Mouse (Mus musculus) cerebellum, adult 11 months (tissue): ENCODE data around the gene Exo5.

Experiments
- DNase-seq: peaks from one replicate; pipeline ENCODE4 v3.0.0; 2022

The Exo5 gene

GRCm38 (mm10) chr4:120924554-120925299 lies at the start of gene Exo5:
Exo5 (minus strand) TSS chr4:120925017.
- DNase-seq: peak; percentile 72

GRCm38 (mm10) chr4:120971842-120972241 lies 47.0 kb upstream of the Exo5 start:
- no peak for DNase-seq

- DNase-seq: no peak
Measured at GRCm38 (mm10) chr4:120969382-120970146, 44.7 kb upstream of the Exo5 start.

- no peak for DNase-seq
Measured at GRCm38 (mm10) chr4:120968486-120968885, 43.7 kb upstream of the Exo5 start.

GRCm38 (mm10) chr4:120955586-120955985 lies 30.8 kb upstream of the Exo5 start:
- DNase-seq: no peak

GRCm38 (mm10) chr4:120953667-120954066 lies 28.9 kb upstream of the Exo5 start:
- DNase-seq: no peak

GRCm38 (mm10) chr4:120953038-120953437 lies 28.2 kb upstream of the Exo5 start:
- DNase-seq: no peak

- DNase-seq: no peak
Measured at GRCm38 (mm10) chr4:120952163-120952562, 27.3 kb upstream of the Exo5 start.

GRCm38 (mm10) chr4:120951428-120951973 lies 26.7 kb upstream of the Exo5 start, which contains the start of gene Zfp69:
Zfp69 (minus strand) TSS chr4:120951699.
- DNase-seq: peak; percentile 86

GRCm38 (mm10) chr4:120950763-120951427 lies 26.1 kb upstream of the Exo5 start:
- no peak for DNase-seq

GRCm38 (mm10) chr4:120948938-120949337 lies 24.1 kb upstream of the Exo5 start:
- DNase-seq: no peak

- DNase-seq: no peak
Measured at GRCm38 (mm10) chr4:120935006-120935405, 10.2 kb upstream of the Exo5 start.

GRCm38 (mm10) chr4:120930736-120931135 lies 5.9 kb upstream of the Exo5 start:
- DNase-seq: no peak

GRCm38 (mm10) chr4:120928686-120929085 lies 3.9 kb upstream of the Exo5 start:
- no peak for DNase-seq

GRCm38 (mm10) chr4:120925386-120925785 lies 569 bp upstream of the Exo5 start:
- peak; percentile 27 for DNase-seq

- no peak for DNase-seq
Measured at GRCm38 (mm10) chr4:120921461-120921860, 3.4 kb downstream of the Exo5 start.

- no peak for DNase-seq
Measured at GRCm38 (mm10) chr4:120914501-120914900, 10.3 kb downstream of the Exo5 start.

GRCm38 (mm10) chr4:120913861-120914260 lies 11.0 kb downstream of the Exo5 start:
- DNase-seq: no peak

- DNase-seq: no peak
Measured at GRCm38 (mm10) chr4:120913443-120913842, 11.4 kb downstream of the Exo5 start.

GRCm38 (mm10) chr4:120912866-120913265 lies 12.0 kb downstream of the Exo5 start:
- DNase-seq: no peak

- no peak for DNase-seq
Measured at GRCm38 (mm10) chr4:120911086-120911485, 13.7 kb downstream of the Exo5 start.

GRCm38 (mm10) chr4:120909558-120910150 lies 15.2 kb downstream of the Exo5 start:
- peak; percentile 61 for DNase-seq

GRCm38 (mm10) chr4:120905644-120906043 lies 19.2 kb downstream of the Exo5 start:
- no peak for DNase-seq
